Mouse (Mus musculus) left cerebral cortex, postnatal 25 days (tissue): ENCODE data around the gene Pjvk. TPM values are rescaled to one million over a fixed set of nuclear protein-coding genes. Genes with fewer than 3 reads are reported as not detected.
"Not testable (repeated sequence)": the region's sequence is repeated elsewhere in the genome, so short reads cannot be mapped to it uniquely, and the experiment has no call there.

Experiments used
- DNase-seq, 2 experiments: peaks; one replicate each; pipeline ENCODE4 v3.0.0; 2022; ENCODE audit warnings: low spot score in 2 of 2, mixed read lengths in 1 of 2
- intact Hi-C: fragments of 180-260 bp; cut with DNase I; formaldehyde crosslinking; loops from one replicate; pipeline ENCODE4 v1.15.1; 2025
- total RNA-seq, 2 experiments: library from RNA; stranded (reverse); gene quantifications; 2 replicates each; pipeline ENCODE4 v1.2.3; 2021

Gene Pjvk
- under 1 TPM; 0.27 to 0.30 TPM for total RNA-seq

- intact Hi-C loops: loop anchor here (1.0 kb wide), 1 partner anchor 24 kb away; no protein-coding TSS in a partner anchor
- peak; percentile 93 to 97 for DNase-seq
Measured at GRCm38 (mm10) chr2:76647883-76648570, at the start of gene Pjvk, which contains the start of gene Prkra. TSS of gene Pjvk (plus strand) at chr2:76648476. TSS of gene Prkra (minus strand) at chr2:76648015.

- intact Hi-C loops: no loop called here
- no peak for DNase-seq
Measured at GRCm38 (mm10) chr2:76599214-76599613, 49.1 kb upstream of the Pjvk start.

GRCm38 (mm10) chr2:76602256-76602655 lies 46.0 kb upstream of the Pjvk start:
- intact Hi-C loops: no loop called here
- no peak for DNase-seq

- intact Hi-C loops: no loop called here
- peak in 1 of 2 experiments; percentile 46 for DNase-seq
Measured at GRCm38 (mm10) chr2:76606704-76607103, 41.6 kb upstream of the Pjvk start.

GRCm38 (mm10) chr2:76610326-76611104 lies 37.8 kb upstream of the Pjvk start:
- intact Hi-C loops: loop anchor here (10.0 kb wide), 1 partner anchor 476 kb away; no protein-coding TSS in a partner anchor
- DNase-seq: no peak

- no peak for DNase-seq
- intact Hi-C loops: loop anchor here (10.0 kb wide), 1 partner anchor 477 kb away; no protein-coding TSS in a partner anchor
Measured at GRCm38 (mm10) chr2:76611996-76612395, 36.3 kb upstream of the Pjvk start.

- peak; percentile 33 to 41 for DNase-seq
- intact Hi-C loops: loop anchor here (1.0 to 10.0 kb wide), 3 partner anchors 251 to 483 kb away; no protein-coding TSS in a partner anchor
Measured at GRCm38 (mm10) chr2:76618078-76618477, 30.2 kb upstream of the Pjvk start.

GRCm38 (mm10) chr2:76620188-76620587 lies 28.1 kb upstream of the Pjvk start:
- intact Hi-C loops: no loop called here

GRCm38 (mm10) chr2:76621724-76622123 lies 26.6 kb upstream of the Pjvk start:
- intact Hi-C loops: no loop called here
- no peak for DNase-seq

More at GRCm38 (mm10) chr2:76620188-76620587, 28.1 kb upstream of the Pjvk start:
- no peak for DNase-seq

GRCm38 (mm10) chr2:76622316-76622715 lies 26.0 kb upstream of the Pjvk start:
- DNase-seq, intact Hi-C loops: not testable (repeated sequence)

- intact Hi-C loops: no loop called here
- DNase-seq: no peak
Measured at GRCm38 (mm10) chr2:76630293-76630692, 18.0 kb upstream of the Pjvk start.

GRCm38 (mm10) chr2:76631600-76631999 lies 16.7 kb upstream of the Pjvk start:
- intact Hi-C loops: no loop called here
- no peak for DNase-seq

GRCm38 (mm10) chr2:76639637-76640036 lies 8.6 kb upstream of the Pjvk start:
- intact Hi-C loops: no loop called here
- no peak for DNase-seq

- DNase-seq: no peak
- intact Hi-C loops: no loop called here
Measured at GRCm38 (mm10) chr2:76643801-76644200, 4.5 kb upstream of the Pjvk start.

- DNase-seq: no peak
- intact Hi-C loops: no loop called here
Measured at GRCm38 (mm10) chr2:76647441-76647869, 821 bp upstream of the Pjvk start.

GRCm38 (mm10) chr2:76648666-76649141 lies 428 bp downstream of the Pjvk start:
- DNase-seq: no peak
- intact Hi-C loops: loop anchor here (1.0 kb wide), 1 partner anchor 24 kb away; no protein-coding TSS in a partner anchor

GRCm38 (mm10) chr2:76653070-76653469 lies 4.8 kb downstream of the Pjvk start:
- intact Hi-C loops: no loop called here
- DNase-seq: no peak

- intact Hi-C loops: no loop called here
- no peak for DNase-seq
Measured at GRCm38 (mm10) chr2:76654646-76655045, 6.4 kb downstream of the Pjvk start.

GRCm38 (mm10) chr2:76655444-76655843 lies 7.2 kb downstream of the Pjvk start:
- intact Hi-C loops: no loop called here
- DNase-seq: no peak

GRCm38 (mm10) chr2:76655982-76656381 lies 7.7 kb downstream of the Pjvk start:
- DNase-seq: no peak
- intact Hi-C loops: no loop called here
